Mouse (Mus musculus) small intestine, adult 2 months (tissue): ENCODE data around the gene Ttc22. TPM values are rescaled to one million over a fixed set of nuclear protein-coding genes. Genes with fewer than 3 reads are reported as not detected.

Experiments
- H3K27ac ChIP-seq: fragments of 200-500 bp; 2 replicates; pipeline ENCODE4 v1.5.1; 2012; ENCODE audit warnings: low read depth, low read length, control low read depth, inconsistent platforms; ENCODE audit not compliant: insufficient read depth
- H3K27me3 ChIP-seq: fragments of 200-500 bp; 2 replicates; pipeline ENCODE4 v1.6.1; 2012; ENCODE audit warnings: mild to moderate bottlenecking, moderate library complexity, low read length, inconsistent platforms; ENCODE audit not compliant: control insufficient read depth, insufficient read depth
- H3K36me3 ChIP-seq: fragments of 200-500 bp; 2 replicates; pipeline ENCODE4 v1.6.1; 2012; ENCODE audit warnings: mild to moderate bottlenecking, low read length, control low read depth, inconsistent platforms; ENCODE audit not compliant: control insufficient read depth, insufficient read depth
- H3K4me1 ChIP-seq: fragments of 200-500 bp; 2 replicates; pipeline ENCODE4 v1.6.1; 2012; ENCODE audit warnings: low read length, inconsistent platforms, mixed read lengths; ENCODE audit not compliant: control insufficient read depth, insufficient read depth, insufficient read length
- H3K4me3 ChIP-seq: fragments of 200-500 bp; 2 replicates; pipeline ENCODE4 v1.5.1; 2012; ENCODE audit warnings: low read depth, mild to moderate bottlenecking, control low read depth, inconsistent platforms, low read length, moderate library complexity
- CTCF ChIP-seq: fragments of 200-500 bp; IDR thresholded peaks from 2 replicates; pipeline ENCODE4 v1.5.1; 2012; ENCODE audit warnings: low read depth, mild to moderate bottlenecking, control low read depth, inconsistent platforms, low read length, moderate library complexity, mixed read lengths; ENCODE audit not compliant: insufficient replicate concordance, insufficient read length; ENCODE audit errors: extremely low read depth
- POLR2A ChIP-seq: fragments of 200-500 bp; IDR thresholded peaks from 2 replicates; pipeline ENCODE4 v1.6.1; 2012; ENCODE audit warnings: low read depth, mild to moderate bottlenecking, control low read depth, inconsistent platforms, low read length, moderate library complexity
- WGBS: fragments of 180-500 bp; shearing (Covaris S2); methylation state at CpG from one replicate; pipeline ENCODE4 v1.1.7; 2018; 5-methylcytosine and 5-hydroxymethylcytosine counted together
- polyA plus RNA-seq: library from polyadenylated mRNA; depleted of rRNA; stranded (reverse); fragments of >200 nt; gene quantifications from 2 replicates; pipeline ENCODE4 v1.2.3, GENCODE M21; 2012

The Ttc22 gene
- polyA plus RNA-seq, 1 experiment = 112 TPM

GRCm38 (mm10) chr4:106628650-106629360, 6.6 kb downstream of the Ttc22 start:
- peaks cover 28% of the 10 kb centered on the region for H3K4me1 ChIP-seq
- H3K36me3 ChIP-seq = peaks cover 2% of the 10 kb centered on the region; the same call in 1 of the 2 replicates
- TF ChIP-seq POLR2A = no peak
- no peak for TF ChIP-seq CTCF
- H3K4me3 ChIP-seq = 0 out of 2 replicates have a peak overlapping the region, but pooled peaks have one; percentile 12
- H3K27me3 ChIP-seq = no peaks in the 10 kb centered on the region
- WGBS = 11% methylated on average over 9 of the region's 9 CpGs
- peak overlapping the region; percentile 89 for H3K27ac ChIP-seq

- peaks cover 25% of the 10 kb centered on the region for H3K4me1 ChIP-seq
- no peak for TF ChIP-seq POLR2A
- 0 out of 2 replicates have a peak overlapping the region, but pooled peaks have one; percentile 12 for H3K4me3 ChIP-seq
- H3K27ac ChIP-seq = peak overlapping the region; percentile 89
- H3K27me3 ChIP-seq = no peaks in the 10 kb centered on the region
- H3K36me3 ChIP-seq = peaks cover 2% of the 10 kb centered on the region; the same call in 1 of the 2 replicates
- 26% methylated on average over 5 of the region's 5 CpGs for WGBS
Observed at GRCm38 (mm10) chr4:106629374-106629773, 7.1 kb downstream of the Ttc22 start.

GRCm38 (mm10) chr4:106630333-106631220, 8.3 kb downstream of the Ttc22 start:
- Histone ChIP-seq H3K27ac (no peak overlapping the region), H3K4me1 (peaks cover 25% of the 10 kb centered on the region), H3K36me3 (no peaks in the 10 kb centered on the region), H3K4me3 (no peak overlapping the region), H3K27me3 (no peaks in the 10 kb centered on the region)
- TF ChIP-seq CTCF (peak; percentile 26; the same call in 1 of the 2 replicates), POLR2A (no peak)
- WGBS = 45% methylated on average over 14 of the region's 14 CpGs

- Histone ChIP-seq H3K27me3 (no peaks in the 10 kb centered on the region), H3K4me1 (peaks cover 30% of the 10 kb centered on the region), H3K36me3 (0 out of 2 replicates have a peak, but pooled peaks cover 10% of the 10 kb centered on the region), H3K27ac (no peak overlapping the region), H3K4me3 (no peak overlapping the region)
- TF ChIP-seq POLR2A (no peak), CTCF (no peak)
- 45% methylated on average over 2 of the region's 3 CpGs for WGBS
Observed at GRCm38 (mm10) chr4:106632313-106632712, 10.1 kb downstream of the Ttc22 start.

GRCm38 (mm10) chr4:106633281-106634085, 11.3 kb downstream of the Ttc22 start:
- 57% methylated on average over 8 of the region's 8 CpGs for WGBS
- no peak for TF ChIP-seq POLR2A
- TF ChIP-seq CTCF = no peak
- Histone ChIP-seq H3K4me3 (no peak overlapping the region), H3K4me1 (peaks cover 23% of the 10 kb centered on the region), H3K27me3 (no peaks in the 10 kb centered on the region), H3K36me3 (peaks cover 13% of the 10 kb centered on the region; the same call in 1 of the 2 replicates), H3K27ac (no peak overlapping the region)

- peaks cover 19% of the 10 kb centered on the region for H3K36me3 ChIP-seq
- no peak overlapping the region for H3K27ac ChIP-seq
- H3K4me3 ChIP-seq = no peak overlapping the region
- no peak for TF ChIP-seq POLR2A
- TF ChIP-seq CTCF = no peak
- WGBS = 65% methylated on average over 9 of the region's 9 CpGs
- H3K27me3 ChIP-seq = no peaks in the 10 kb centered on the region
- peaks cover 20% of the 10 kb centered on the region for H3K4me1 ChIP-seq
Observed at GRCm38 (mm10) chr4:106634086-106634479, 11.9 kb downstream of the Ttc22 start.
